Mouse (Mus musculus) forebrain, embryonic 11.5 days (tissue): ENCODE measurements around the gene Ribc1. TPM values are rescaled to one million over a fixed set of nuclear protein-coding genes. Genes with fewer than 3 reads are reported as not detected.

Experiments
- ATAC-seq: fragments of 200-750 bp; cut with Nextera tagmentation; replicated peaks from 2 replicates; pipeline ENCODE4 v1.8.0; 2017; ENCODE audit warnings: moderate TSS enrichment; ENCODE audit not compliant: low FRiP score
- DNase-seq: peaks from one replicate; pipeline ENCODE4 v3.0.0-alpha.2; 2017; ENCODE audit warnings: low spot score
- H3K27ac ChIP-seq: fragments of 300-500 bp; sonication (generic); 2 replicates; pipeline ENCODE4 v1.5.1; 2014; ENCODE audit warnings: low read depth, low read length
- H3K27me3 ChIP-seq: fragments of 300-500 bp; sonication (generic); 2 replicates; pipeline ENCODE4 v1.6.1; 2014; ENCODE audit warnings: mild to moderate bottlenecking, low read length, mixed read lengths; ENCODE audit not compliant: control insufficient read depth, insufficient read depth
- H3K36me3 ChIP-seq: fragments of 300-500 bp; sonication (generic); 2 replicates; pipeline ENCODE4 v1.6.1; 2014; ENCODE audit warnings: mild to moderate bottlenecking, low read length, moderate library complexity, mixed read lengths; ENCODE audit not compliant: control insufficient read depth, insufficient read depth
- H3K4me1 ChIP-seq: fragments of 300-500 bp; sonication (generic); replicated peaks from 2 replicates; pipeline ENCODE4 v1.6.1; 2014; ENCODE audit warnings: low read length, mixed read lengths; ENCODE audit not compliant: control insufficient read depth, insufficient read depth
- H3K4me2 ChIP-seq: fragments of 300-500 bp; sonication (generic); 2 replicates; pipeline ENCODE4 v1.6.1; 2014; ENCODE audit warnings: low read depth, mild to moderate bottlenecking, low read length, moderate library complexity, mixed read lengths; ENCODE audit not compliant: severe bottlenecking
- H3K4me3 ChIP-seq: fragments of 300-500 bp; sonication (generic); 2 replicates; pipeline ENCODE4 v1.5.1; 2014; ENCODE audit warnings: low read depth, low read length
- H3K9ac ChIP-seq: fragments of 300-500 bp; sonication (generic); 2 replicates; pipeline ENCODE4 v1.6.1; 2014; ENCODE audit warnings: low read length
- H3K9me3 ChIP-seq: fragments of 300-500 bp; sonication (generic); 2 replicates; pipeline ENCODE4 v1.6.1; 2016; ENCODE audit warnings: low read length, mixed read lengths; ENCODE audit not compliant: control insufficient read depth
- WGBS: fragments of 180-500 bp; shearing (Covaris S2); extraction: QIAGEN DNeasy Blood & Tissue Kit; methylation state at CpG from one replicate; pipeline ENCODE4 v1.1.7; 2014; 5-methylcytosine and 5-hydroxymethylcytosine counted together
- polyA plus RNA-seq: library from polyadenylated mRNA; unstranded; fragments of >200 nt; fragmentation: Nextera tagmentation; extraction: Ambion mirVana; gene quantifications from 2 replicates; pipeline ENCODE4 v1.2.1, GENCODE M21; 2014

The Ribc1 gene
- 4.4 and 4.8 TPM in 2 replicates for polyA plus RNA-seq

DNA sequence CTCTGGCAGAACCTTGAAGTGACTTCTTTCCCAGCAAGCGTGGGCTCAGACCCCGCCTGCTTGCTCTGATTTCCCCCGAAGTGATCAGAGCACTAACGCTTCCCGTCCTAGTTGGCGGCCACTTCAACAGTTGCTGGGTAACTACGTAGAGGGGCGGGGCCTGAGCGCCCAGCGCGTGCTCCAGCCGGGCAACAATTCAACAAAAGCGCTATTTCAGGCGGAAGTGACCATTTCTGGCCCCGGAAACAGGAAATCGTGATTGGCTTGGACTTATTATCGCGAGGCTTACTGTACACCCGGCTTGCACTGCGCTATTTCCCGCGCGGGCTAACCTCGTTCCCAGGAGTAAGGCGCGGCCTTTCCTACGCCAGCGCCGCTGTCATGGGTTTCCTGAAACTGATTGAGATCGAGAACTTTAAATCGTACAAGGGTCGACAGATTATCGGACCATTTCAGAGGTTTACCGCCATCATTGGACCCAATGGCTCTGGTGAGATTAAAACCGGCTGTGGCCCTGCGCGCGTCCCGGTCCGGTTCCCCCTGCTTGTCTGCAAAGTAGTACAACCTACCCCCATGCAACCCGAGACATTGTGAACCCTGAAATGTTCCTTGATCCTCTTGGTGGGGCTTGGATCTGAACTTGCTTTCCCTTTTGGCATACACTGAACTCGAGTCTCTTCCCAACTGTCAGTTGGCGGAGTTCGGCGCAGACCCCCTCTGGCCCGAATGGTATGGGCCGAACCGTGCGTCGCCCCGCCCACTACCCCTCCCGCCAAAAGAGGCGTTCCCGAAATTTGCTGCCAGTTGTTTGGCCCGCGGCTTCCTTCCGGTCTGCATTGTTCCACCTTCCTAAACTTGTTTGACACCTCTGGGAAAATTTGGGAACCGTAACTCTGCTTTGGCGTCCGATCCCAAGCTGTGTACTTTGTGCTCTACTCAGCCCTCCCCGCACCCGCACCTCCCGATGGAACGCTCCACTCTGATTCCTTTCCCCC lies at the start of gene Ribc1, which contains the start of gene Smc1a:
TSS of gene Ribc1 (minus strand) at position 145 of the 995 bp plus-strand sequence.
TSS of gene Smc1a (plus strand) at position 278 of the 995 bp plus-strand sequence.
- Histone ChIP-seq H3K36me3 (no peaks in the 10 kb centered on the region), H3K27me3 (peaks cover 10% of the 10 kb centered on the region), H3K4me1 (no peaks in the 10 kb centered on the region), H3K27ac (peak within 1 kb of the TSS; percentile 85), H3K4me3 (peak within 1 kb of the TSS; percentile 47), H3K4me2 (peak within 1 kb of the TSS; percentile 50), H3K9me3 (no peaks in the 10 kb centered on the region), H3K9ac (peak within 1 kb of the TSS; percentile 68)
- ATAC-seq (peak; percentile 97), DNase-seq (peak; percentile 92)
- 23% methylated on average over 64 of the region's 64 CpGs for WGBS

DNA sequence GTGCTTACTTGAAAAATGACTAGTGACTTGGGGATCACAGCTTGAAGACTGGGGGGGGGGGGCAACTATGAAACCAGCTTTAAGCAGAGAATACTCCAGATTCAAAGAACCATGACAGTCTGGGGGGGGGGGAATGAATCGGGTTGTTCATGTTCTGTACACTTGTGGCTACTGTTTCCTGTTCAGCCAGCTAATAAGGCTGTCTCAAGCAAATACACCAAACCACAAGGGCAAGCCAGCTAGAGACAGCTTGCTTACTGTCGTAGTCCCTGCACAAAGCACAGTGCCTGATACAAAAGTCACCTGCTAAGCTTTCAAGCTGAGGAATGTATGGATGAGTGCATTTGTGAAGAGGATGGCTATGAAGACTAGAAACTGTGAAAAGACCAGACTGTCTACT lies 49.6 kb upstream of the Ribc1 start:
- Histone ChIP-seq H3K9me3 (no peaks in the 10 kb centered on the region), H3K4me1 (no peaks in the 10 kb centered on the region), H3K27ac (no peak overlapping the region), H3K4me3 (no peak overlapping the region), H3K36me3 (no peaks in the 10 kb centered on the region), H3K9ac (no peak overlapping the region), H3K4me2 (no peak overlapping the region), H3K27me3 (peaks cover 27% of the 10 kb centered on the region)
- WGBS = 69% methylated on average over 2 of the region's 2 CpGs
- DNase-seq (no peak), ATAC-seq (no peak)

DNA sequence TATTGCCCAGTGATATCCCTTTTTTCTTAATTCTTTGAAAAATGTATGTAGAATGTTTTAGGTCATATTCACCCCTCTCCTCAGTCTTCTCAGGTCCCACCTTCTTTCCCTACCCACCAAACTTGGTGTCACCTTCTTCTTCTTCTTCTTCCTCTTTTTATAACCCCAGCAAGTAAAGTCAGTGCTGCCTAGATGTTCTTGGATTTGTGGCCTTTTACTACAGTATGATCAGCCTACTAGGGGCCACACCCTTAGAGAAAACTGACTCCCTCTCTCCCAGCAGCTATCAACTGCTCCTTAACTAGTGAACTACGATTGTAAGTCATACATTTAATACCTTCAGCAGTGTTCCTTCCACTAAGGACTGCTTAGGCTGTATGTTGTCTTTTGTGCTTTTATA lies 38.0 kb upstream of the Ribc1 start:
- Histone ChIP-seq H3K36me3 (no peaks in the 10 kb centered on the region; the same call in 1 of the 2 replicates), H3K4me2 (no peak overlapping the region), H3K27ac (no peak overlapping the region), H3K4me1 (no peaks in the 10 kb centered on the region), H3K9me3 (no peaks in the 10 kb centered on the region), H3K27me3 (peaks cover 16% of the 10 kb centered on the region), H3K9ac (no peak overlapping the region), H3K4me3 (no peak overlapping the region)
- ATAC-seq (no peak), DNase-seq (no peak)
- 82% methylated on average over 1 of the region's 1 CpGs for WGBS

GRCm38 (mm10) chrX:152052546-152052945 lies 36.5 kb upstream of the Ribc1 start:
- H3K27ac ChIP-seq = no peak overlapping the region
- H3K9ac ChIP-seq = no peak overlapping the region
- H3K9me3 ChIP-seq = no peaks in the 10 kb centered on the region
- H3K4me2 ChIP-seq = no peak overlapping the region
- WGBS = 73% methylated on average over 3 of the region's 3 CpGs
- ATAC-seq (no peak), DNase-seq (no peak)
- no peaks in the 10 kb centered on the region for H3K4me1 ChIP-seq
- no peak overlapping the region for H3K4me3 ChIP-seq
- H3K36me3 ChIP-seq = no peaks in the 10 kb centered on the region
- peaks cover 16% of the 10 kb centered on the region for H3K27me3 ChIP-seq

- Histone ChIP-seq H3K4me1 (no peaks in the 10 kb centered on the region), H3K4me2 (no peak overlapping the region), H3K36me3 (no peaks in the 10 kb centered on the region), H3K9ac (no peak overlapping the region), H3K27me3 (peaks cover 17% of the 10 kb centered on the region), H3K4me3 (no peak overlapping the region), H3K27ac (no peak overlapping the region), H3K9me3 (no peaks in the 10 kb centered on the region)
- ATAC-seq (no peak), DNase-seq (no peak)
Measured at GRCm38 (mm10) chrX:152047230-152047629, 31.1 kb upstream of the Ribc1 start.

- DNase-seq (no peak), ATAC-seq (no peak)
- peaks cover 8% of the 10 kb centered on the region for H3K27me3 ChIP-seq
- H3K9ac ChIP-seq = no peak overlapping the region
- H3K4me2 ChIP-seq = no peak overlapping the region
- no peak overlapping the region for H3K4me3 ChIP-seq
- no peaks in the 10 kb centered on the region for H3K9me3 ChIP-seq
- H3K4me1 ChIP-seq = no peaks in the 10 kb centered on the region
- H3K27ac ChIP-seq = no peak overlapping the region
- peaks cover 2% of the 10 kb centered on the region; the same call in 1 of the 2 replicates for H3K36me3 ChIP-seq
Measured at GRCm38 (mm10) chrX:152039865-152040264, 23.8 kb upstream of the Ribc1 start.

DNA sequence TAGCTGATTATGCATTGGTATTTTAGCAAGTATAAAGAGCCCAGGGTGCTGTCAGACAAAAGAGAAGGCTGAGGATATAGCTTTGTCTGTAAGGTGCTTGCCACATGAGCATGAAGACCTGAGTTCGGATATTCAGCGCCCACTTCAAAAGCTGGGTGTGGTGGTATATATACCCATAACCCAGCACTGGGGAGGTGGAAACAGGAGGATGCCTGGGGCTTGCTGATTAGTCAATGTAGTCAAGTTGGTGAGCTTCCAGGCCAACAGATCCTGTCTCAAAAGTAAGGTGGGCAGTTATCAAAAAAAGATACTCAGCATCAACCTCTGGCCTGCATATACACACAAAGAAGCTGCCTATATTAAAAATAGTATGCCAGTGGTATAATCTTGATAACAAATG lies 3.2 kb upstream of the Ribc1 start:
- H3K27me3 ChIP-seq = peaks cover 10% of the 10 kb centered on the region
- no peaks in the 10 kb centered on the region; the same call in 1 of the 2 replicates for H3K36me3 ChIP-seq
- no peak overlapping the region for H3K4me3 ChIP-seq
- H3K9ac ChIP-seq = no peak overlapping the region
- H3K4me2 ChIP-seq = no peak overlapping the region
- H3K9me3 ChIP-seq = no peaks in the 10 kb centered on the region
- WGBS = 83% methylated on average over 2 of the region's 2 CpGs
- no peak overlapping the region for H3K27ac ChIP-seq
- no peak for ATAC-seq
- DNase-seq = no peak
- no peaks in the 10 kb centered on the region for H3K4me1 ChIP-seq

DNA sequence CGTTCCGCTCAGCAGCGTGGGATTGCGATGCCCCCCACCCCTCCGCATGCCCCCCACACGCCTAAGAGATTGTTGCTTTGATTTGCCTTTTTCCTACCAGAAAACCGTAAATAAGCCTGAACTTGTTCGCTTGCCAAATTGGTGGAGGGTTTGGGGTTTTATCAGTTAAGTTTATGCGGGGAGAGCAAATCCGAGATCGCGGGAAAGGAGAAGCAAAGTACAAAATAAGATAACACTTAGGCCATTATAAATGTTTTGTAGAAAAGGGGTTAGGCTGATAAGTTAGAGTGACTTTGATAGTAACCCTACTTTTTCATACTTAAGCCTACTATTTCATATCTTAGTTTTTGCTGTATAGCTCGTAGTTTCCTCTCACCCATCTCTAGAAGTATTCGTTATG lies 1.1 kb upstream of the Ribc1 start:
- WGBS = 24% methylated on average over 14 of the region's 14 CpGs
- Histone ChIP-seq H3K36me3 (no peaks in the 10 kb centered on the region), H3K4me3 (peak overlapping the region; percentile 47), H3K27ac (peak overlapping the region; percentile 18; the same call in 1 of the 2 replicates), H3K9ac (peak overlapping the region; percentile 68), H3K9me3 (no peaks in the 10 kb centered on the region), H3K27me3 (peaks cover 10% of the 10 kb centered on the region), H3K4me2 (peak overlapping the region; percentile 45), H3K4me1 (no peaks in the 10 kb centered on the region)
- no peak for DNase-seq
- ATAC-seq = no peak
